Mouse (Mus musculus) small intestine, adult 2 months (tissue): ENCODE results near the gene Zfp652. TPM values are rescaled to one million over a fixed set of nuclear protein-coding genes. Genes with fewer than 3 reads are reported as not detected.

ENCODE experiments used
- H3K27ac ChIP-seq: fragments of 200-500 bp; 2 replicates; pipeline ENCODE4 v1.5.1; 2012; ENCODE audit warnings: low read depth, low read length, control low read depth, inconsistent platforms; ENCODE audit not compliant: insufficient read depth
- H3K27me3 ChIP-seq: fragments of 200-500 bp; 2 replicates; pipeline ENCODE4 v1.6.1; 2012; ENCODE audit warnings: mild to moderate bottlenecking, moderate library complexity, low read length, inconsistent platforms; ENCODE audit not compliant: control insufficient read depth, insufficient read depth
- H3K36me3 ChIP-seq: fragments of 200-500 bp; 2 replicates; pipeline ENCODE4 v1.6.1; 2012; ENCODE audit warnings: mild to moderate bottlenecking, low read length, control low read depth, inconsistent platforms; ENCODE audit not compliant: control insufficient read depth, insufficient read depth
- H3K4me1 ChIP-seq: fragments of 200-500 bp; 2 replicates; pipeline ENCODE4 v1.6.1; 2012; ENCODE audit warnings: low read length, inconsistent platforms, mixed read lengths; ENCODE audit not compliant: control insufficient read depth, insufficient read depth, insufficient read length
- H3K4me3 ChIP-seq: fragments of 200-500 bp; 2 replicates; pipeline ENCODE4 v1.5.1; 2012; ENCODE audit warnings: low read depth, mild to moderate bottlenecking, control low read depth, inconsistent platforms, low read length, moderate library complexity
- CTCF ChIP-seq: fragments of 200-500 bp; IDR thresholded peaks from 2 replicates; pipeline ENCODE4 v1.5.1; 2012; ENCODE audit warnings: low read depth, mild to moderate bottlenecking, control low read depth, inconsistent platforms, low read length, moderate library complexity, mixed read lengths; ENCODE audit not compliant: insufficient replicate concordance, insufficient read length; ENCODE audit errors: extremely low read depth
- POLR2A ChIP-seq: fragments of 200-500 bp; IDR thresholded peaks from 2 replicates; pipeline ENCODE4 v1.6.1; 2012; ENCODE audit warnings: low read depth, mild to moderate bottlenecking, control low read depth, inconsistent platforms, low read length, moderate library complexity
- WGBS: fragments of 180-500 bp; shearing (Covaris S2); methylation state at CpG from one replicate; pipeline ENCODE4 v1.1.7; 2018; 5-methylcytosine and 5-hydroxymethylcytosine counted together
- polyA plus RNA-seq: library from polyadenylated mRNA; depleted of rRNA; stranded (reverse); fragments of >200 nt; gene quantifications from 2 replicates; pipeline ENCODE4 v1.2.3, GENCODE M21; 2012

Gene Zfp652
- polyA plus RNA-seq, 1 experiment: 25.1 TPM

- peak overlapping the region; percentile 94 for H3K27ac ChIP-seq
- peak overlapping the region; percentile 84 for H3K4me3 ChIP-seq
- WGBS: 9% methylated on average over 11 of the region's 11 CpGs
- H3K4me1 ChIP-seq: peaks cover 25% of the 10 kb centered on the region
- TF ChIP-seq CTCF (no peak), POLR2A (no peak; the same call in 1 of the 2 replicates)
- H3K36me3 ChIP-seq: no peaks in the 10 kb centered on the region
- H3K27me3 ChIP-seq: no peaks in the 10 kb centered on the region
Observed at GRCm38 (mm10) chr11:95824877-95825243, 112.4 kb downstream of the Zfp652 start.

GRCm38 (mm10) chr11:95825625-95826024 lies 113.2 kb downstream of the Zfp652 start:
- TF ChIP-seq POLR2A: no peak
- Histone ChIP-seq H3K4me3 (peak overlapping the region; percentile 28; the same call in 1 of the 2 replicates), H3K36me3 (0 out of 2 replicates have a peak, but pooled peaks cover 3% of the 10 kb centered on the region), H3K27ac (peak overlapping the region; percentile 94), H3K27me3 (no peaks in the 10 kb centered on the region), H3K4me1 (peaks cover 29% of the 10 kb centered on the region)
- 60% methylated on average over 3 of the region's 3 CpGs for WGBS

GRCm38 (mm10) chr11:95826317-95827167 lies 114.1 kb downstream of the Zfp652 start:
- Histone ChIP-seq H3K4me1 (peaks cover 34% of the 10 kb centered on the region), H3K27me3 (no peaks in the 10 kb centered on the region), H3K4me3 (no peak overlapping the region), H3K27ac (peak overlapping the region; percentile 96), H3K36me3 (0 out of 2 replicates have a peak, but pooled peaks cover 6% of the 10 kb centered on the region)
- 28% methylated on average over 6 of the region's 6 CpGs for WGBS
- no peak for TF ChIP-seq POLR2A
- no peak for TF ChIP-seq CTCF

- Histone ChIP-seq H3K4me1 (peaks cover 34% of the 10 kb centered on the region), H3K4me3 (no peak overlapping the region), H3K36me3 (0 out of 2 replicates have a peak, but pooled peaks cover 10% of the 10 kb centered on the region), H3K27me3 (no peaks in the 10 kb centered on the region), H3K27ac (peak overlapping the region; percentile 96)
- WGBS: 5% methylated on average over 3 of the region's 3 CpGs
- TF ChIP-seq CTCF (no peak), POLR2A (no peak)
Observed at GRCm38 (mm10) chr11:95827168-95827447, 114.6 kb downstream of the Zfp652 start.

- peak overlapping the region; percentile 96 for H3K27ac ChIP-seq
- TF ChIP-seq POLR2A (no peak), CTCF (peak; percentile 64; the same call in 1 of the 2 replicates)
- H3K27me3 ChIP-seq: no peaks in the 10 kb centered on the region
- peak overlapping the region; percentile 12; the same call in 1 of the 2 replicates for H3K4me3 ChIP-seq
- H3K4me1 ChIP-seq: peaks cover 37% of the 10 kb centered on the region
- H3K36me3 ChIP-seq: 0 out of 2 replicates have a peak, but pooled peaks cover 11% of the 10 kb centered on the region
- 9% methylated on average over 3 of the region's 3 CpGs for WGBS
Observed at GRCm38 (mm10) chr11:95827464-95828085, 115.1 kb downstream of the Zfp652 start.

GRCm38 (mm10) chr11:95828181-95828964 lies 115.9 kb downstream of the Zfp652 start:
- TF ChIP-seq POLR2A (no peak), CTCF (no peak)
- Histone ChIP-seq H3K27me3 (no peaks in the 10 kb centered on the region), H3K36me3 (0 out of 2 replicates have a peak, but pooled peaks cover 11% of the 10 kb centered on the region), H3K27ac (peak overlapping the region; percentile 54), H3K4me1 (peaks cover 44% of the 10 kb centered on the region), H3K4me3 (peak overlapping the region; percentile 12; the same call in 1 of the 2 replicates)
- WGBS: 58% methylated on average over 11 of the region's 11 CpGs

- 0 out of 2 replicates have a peak, but pooled peaks cover 11% of the 10 kb centered on the region for H3K36me3 ChIP-seq
- H3K4me3 ChIP-seq: no peak overlapping the region
- H3K27ac ChIP-seq: no peak overlapping the region
- 71% methylated on average over 4 of the region's 4 CpGs for WGBS
- TF ChIP-seq POLR2A (no peak), CTCF (no peak)
- no peaks in the 10 kb centered on the region for H3K27me3 ChIP-seq
- peaks cover 52% of the 10 kb centered on the region for H3K4me1 ChIP-seq
Observed at GRCm38 (mm10) chr11:95829526-95830050, 117.1 kb downstream of the Zfp652 start.
